Mouse (Mus musculus) cerebellum, adult 2 months (tissue): ENCODE data around the gene Pacs2. TPM values are rescaled to one million over a fixed set of nuclear protein-coding genes. Genes with fewer than 3 reads are reported as not detected.

Experiments used
- DNase-seq, 2 experiments: peaks; one replicate each; pipeline ENCODE4 v3.0.0; 2021
- H3K27ac ChIP-seq: fragments of 200-500 bp; 2 replicates; pipeline ENCODE4 v1.5.1; 2012; ENCODE audit warnings: low read length, control low read depth, inconsistent platforms; ENCODE audit not compliant: insufficient read depth
- H3K27me3 ChIP-seq: fragments of 200-500 bp; 2 replicates; pipeline ENCODE4 v1.6.1; 2012; ENCODE audit warnings: inconsistent platforms, mild to moderate bottlenecking, low read length, moderate library complexity; ENCODE audit not compliant: control insufficient read depth, insufficient read depth
- H3K4me1 ChIP-seq: fragments of 200-500 bp; 2 replicates; pipeline ENCODE4 v1.6.1; 2011; ENCODE audit warnings: low read length; ENCODE audit not compliant: control insufficient read depth, insufficient read depth
- H3K4me3 ChIP-seq: fragments of 200-500 bp; replicated peaks from 2 replicates; pipeline ENCODE3; 2011; ENCODE audit warnings: mild to moderate bottlenecking, low read depth, low read length, control low read depth; ENCODE audit not compliant: insufficient read depth
- CTCF ChIP-seq: fragments of 200-500 bp; IDR thresholded peaks from 2 replicates; pipeline ENCODE4 v1.5.1; 2011; ENCODE audit warnings: low read depth, mild to moderate bottlenecking, control low read depth, low read length, moderate library complexity, borderline replicate concordance; ENCODE audit not compliant: insufficient read depth
- POLR2A ChIP-seq: fragments of 200-500 bp; IDR thresholded peaks from 2 replicates; pipeline ENCODE4 v1.6.1; 2011; ENCODE audit warnings: low read length, control low read depth, borderline replicate concordance; ENCODE audit not compliant: insufficient read depth
- WGBS: fragments of 180-500 bp; shearing (Covaris S2); methylation state at CpG from one replicate; pipeline ENCODE4 v1.1.7; 2018; 5-methylcytosine and 5-hydroxymethylcytosine counted together
- polyA plus RNA-seq: library from polyadenylated mRNA; depleted of rRNA; stranded (reverse); fragments of >200 nt; gene quantifications from 2 replicates; pipeline ENCODE4 v1.2.3, GENCODE M21; 2012

The Pacs2 gene
- polyA plus RNA-seq, 1 experiment: 151 TPM

DNA sequence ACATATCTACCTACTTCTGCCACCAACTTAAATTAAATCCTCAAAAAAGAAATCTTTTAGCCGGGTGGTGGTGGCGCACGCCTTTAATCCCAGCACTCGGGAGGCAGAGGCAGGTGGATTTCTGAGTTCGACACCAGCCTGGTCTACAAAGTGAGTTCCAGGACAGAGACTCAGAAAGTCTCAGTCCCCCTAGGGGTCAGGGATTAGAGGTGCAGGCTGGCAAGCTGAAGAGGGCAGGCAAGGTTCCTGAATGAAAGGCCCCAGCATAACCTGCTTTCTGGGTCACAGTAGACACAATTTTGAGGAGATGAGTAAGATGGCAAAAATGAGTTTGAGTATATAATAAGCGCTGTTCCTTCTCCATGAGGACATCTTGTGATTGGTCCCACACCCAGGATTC, 29.0 kb upstream of the Pacs2 start:
- Histone ChIP-seq H3K27me3 (no peaks in the 10 kb centered on the region), H3K27ac (no peak overlapping the region), H3K4me1 (no peaks in the 10 kb centered on the region; the same call in 1 of the 2 replicates), H3K4me3 (no peak overlapping the region)
- TF ChIP-seq CTCF (peak; percentile 32; the same call in 1 of the 2 replicates), POLR2A (no peak)
- 95% methylated on average over 6 of the region's 6 CpGs for WGBS
- no peak for DNase-seq

DNA sequence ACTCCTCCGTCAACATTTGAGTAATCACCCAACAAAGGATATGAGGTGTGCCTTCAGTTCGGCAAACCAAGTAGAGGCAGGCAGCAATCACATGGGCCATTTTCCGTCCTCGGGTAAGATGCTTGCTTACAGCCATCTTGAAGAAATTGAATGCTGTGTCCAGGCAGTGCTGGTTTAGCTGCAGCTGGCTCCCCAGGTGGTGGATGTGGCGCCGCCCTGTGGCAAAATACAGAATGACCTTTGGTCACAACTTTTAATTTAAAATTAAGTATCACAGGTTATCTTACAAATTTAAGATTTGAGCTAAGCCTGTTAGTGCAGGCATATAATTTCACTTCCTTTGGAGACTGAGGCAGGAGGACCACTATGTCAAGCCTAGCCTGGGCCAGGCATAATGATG, 26.4 kb upstream of the Pacs2 start:
- no peak for DNase-seq
- no peak overlapping the region for H3K27ac ChIP-seq
- no peak overlapping the region for H3K4me3 ChIP-seq
- TF ChIP-seq POLR2A: no peak
- peak; percentile 46; the same call in 1 of the 2 replicates for TF ChIP-seq CTCF
- whole genome bisulfite sequencing: 70% methylated on average over 6 of the region's 6 CpGs
- no peaks in the 10 kb centered on the region; the same call in 1 of the 2 replicates for H3K4me1 ChIP-seq
- no peaks in the 10 kb centered on the region for H3K27me3 ChIP-seq

DNA sequence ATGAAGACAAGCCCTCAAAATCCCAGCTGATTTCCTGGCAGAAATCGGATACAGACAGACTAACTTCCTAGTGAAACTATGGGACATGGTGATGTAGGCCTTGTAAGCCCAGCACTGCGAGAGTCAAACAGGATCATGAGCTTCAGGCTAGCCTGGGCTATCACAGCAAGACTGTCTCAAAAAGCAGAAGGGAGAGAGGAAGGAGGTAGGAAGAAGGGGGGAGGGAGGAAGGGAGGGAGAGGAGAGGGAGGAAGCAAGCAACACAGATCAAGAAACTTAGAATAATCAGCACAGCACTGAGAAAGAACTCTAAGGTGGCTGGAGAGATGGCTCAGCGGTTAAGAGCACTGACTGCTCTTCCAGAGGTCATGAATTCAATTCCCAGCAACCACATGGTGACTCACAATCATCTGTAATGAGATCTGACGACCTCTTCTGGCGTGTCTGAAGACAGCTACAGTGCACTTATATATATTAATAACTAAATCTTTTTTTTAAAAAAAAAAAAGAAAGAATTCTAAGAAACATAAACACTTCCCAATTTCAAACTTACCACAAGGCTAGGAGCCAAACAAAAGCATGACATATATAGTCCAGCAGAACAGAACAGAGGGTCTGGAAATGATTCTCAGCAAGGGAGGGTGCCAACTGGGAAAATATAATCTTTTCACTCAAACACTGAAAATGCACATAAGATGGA, 23.5 kb upstream of the Pacs2 start:
- WGBS: 91% methylated on average over 5 of the region's 5 CpGs
- Histone ChIP-seq H3K4me3 (no peak overlapping the region), H3K27ac (no peak overlapping the region), H3K4me1 (peaks cover 3% of the 10 kb centered on the region), H3K27me3 (no peaks in the 10 kb centered on the region)
- TF ChIP-seq CTCF: no peak
- no peak for TF ChIP-seq POLR2A
- no peak for DNase-seq

DNA sequence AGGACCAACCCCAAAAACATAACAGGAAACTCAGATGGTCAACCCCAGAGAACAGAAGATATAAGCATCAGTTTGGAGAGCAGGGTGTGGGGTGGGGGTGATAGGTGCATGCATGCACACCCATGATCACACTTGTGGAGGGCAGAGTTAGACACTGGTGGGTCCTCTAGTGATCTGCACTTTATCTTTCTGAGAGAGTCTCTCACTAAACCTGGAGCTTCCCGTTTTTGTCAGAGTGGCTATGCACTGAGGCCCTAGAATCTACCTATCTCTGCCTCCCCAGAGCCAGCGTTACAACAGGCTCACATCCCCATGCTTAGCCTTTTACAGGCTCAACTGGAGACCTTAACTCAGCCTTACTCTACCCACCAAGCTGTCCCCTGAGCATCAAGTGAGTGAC, 22.9 kb upstream of the Pacs2 start:
- H3K27ac ChIP-seq: no peak overlapping the region
- TF ChIP-seq POLR2A (no peak), CTCF (no peak)
- H3K4me3 ChIP-seq: no peak overlapping the region
- H3K4me1 ChIP-seq: peaks cover 3% of the 10 kb centered on the region
- no peak for DNase-seq
- H3K27me3 ChIP-seq: no peaks in the 10 kb centered on the region
- WGBS: 82% methylated on average over 2 of the region's 2 CpGs

DNA sequence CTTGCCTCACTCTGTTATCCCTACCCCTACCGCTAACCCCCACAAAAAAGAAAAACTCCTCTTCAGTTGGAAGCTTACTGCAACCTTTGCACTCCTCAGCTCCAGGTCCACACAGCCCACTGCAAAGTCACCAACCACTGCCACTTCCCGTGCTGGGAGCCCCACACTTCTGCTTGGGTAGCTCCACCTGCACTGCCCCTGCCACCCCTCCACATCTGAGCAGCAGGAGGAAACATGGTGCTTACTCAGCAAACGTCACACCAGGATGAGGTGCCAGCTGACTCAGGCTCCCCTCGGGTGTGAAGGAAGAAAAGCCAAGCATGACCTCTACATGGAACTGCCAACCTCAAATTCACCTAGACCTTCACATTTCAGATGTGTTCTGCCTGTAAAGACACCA, 20.2 kb upstream of the Pacs2 start:
- WGBS: 45% methylated on average over 4 of the region's 4 CpGs
- TF ChIP-seq POLR2A (no peak), CTCF (no peak)
- Histone ChIP-seq H3K27me3 (no peaks in the 10 kb centered on the region), H3K4me1 (peaks cover 7% of the 10 kb centered on the region), H3K27ac (no peak overlapping the region), H3K4me3 (no peak overlapping the region)
- DNase-seq: no peak

DNA sequence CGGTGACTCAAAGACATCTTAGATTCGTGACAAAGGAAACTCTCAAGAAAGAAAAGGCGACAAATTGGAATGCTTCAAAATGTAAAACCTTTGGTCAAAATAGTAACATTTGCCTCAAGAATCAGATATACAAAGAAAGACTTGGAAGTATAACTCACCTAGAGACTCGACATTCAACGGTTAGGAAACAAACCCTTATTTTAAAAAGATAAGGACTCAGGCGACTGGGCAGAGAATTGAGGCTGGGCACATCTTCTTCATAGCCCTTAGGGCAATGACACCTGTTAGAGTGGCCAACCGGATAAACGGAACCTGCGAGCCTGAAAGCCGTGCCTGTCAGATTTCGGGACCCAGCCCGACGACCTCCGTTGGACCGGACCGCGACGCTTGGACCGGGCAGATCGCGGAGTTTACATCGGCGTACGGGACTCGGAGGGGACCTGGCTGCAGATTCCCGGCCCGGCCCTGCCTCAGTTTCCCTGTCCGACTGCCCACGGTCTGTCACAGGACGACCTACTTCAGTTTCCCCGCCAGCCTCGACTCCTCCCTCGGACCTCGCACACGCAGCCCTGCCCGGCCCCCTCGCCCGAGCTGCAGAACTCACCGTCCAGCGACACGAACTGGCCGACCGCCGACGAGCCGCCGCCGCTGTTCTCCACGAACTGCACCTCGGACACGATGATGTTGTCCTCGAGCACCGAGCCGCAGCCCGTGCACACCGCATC, 14.6 kb upstream of the Pacs2 start:
- Histone ChIP-seq H3K4me1 (0 out of 2 replicates have a peak, but pooled peaks cover 4% of the 10 kb centered on the region), H3K27me3 (no peaks in the 10 kb centered on the region), H3K4me3 (peak overlapping the region; percentile 77), H3K27ac (peak overlapping the region; percentile 80; the same call in 1 of the 2 replicates)
- WGBS: under 1% methylated on average over 56 of the region's 56 CpGs
- no peak for TF ChIP-seq CTCF
- TF ChIP-seq POLR2A: no peak
- DNase-seq: no peak

DNA sequence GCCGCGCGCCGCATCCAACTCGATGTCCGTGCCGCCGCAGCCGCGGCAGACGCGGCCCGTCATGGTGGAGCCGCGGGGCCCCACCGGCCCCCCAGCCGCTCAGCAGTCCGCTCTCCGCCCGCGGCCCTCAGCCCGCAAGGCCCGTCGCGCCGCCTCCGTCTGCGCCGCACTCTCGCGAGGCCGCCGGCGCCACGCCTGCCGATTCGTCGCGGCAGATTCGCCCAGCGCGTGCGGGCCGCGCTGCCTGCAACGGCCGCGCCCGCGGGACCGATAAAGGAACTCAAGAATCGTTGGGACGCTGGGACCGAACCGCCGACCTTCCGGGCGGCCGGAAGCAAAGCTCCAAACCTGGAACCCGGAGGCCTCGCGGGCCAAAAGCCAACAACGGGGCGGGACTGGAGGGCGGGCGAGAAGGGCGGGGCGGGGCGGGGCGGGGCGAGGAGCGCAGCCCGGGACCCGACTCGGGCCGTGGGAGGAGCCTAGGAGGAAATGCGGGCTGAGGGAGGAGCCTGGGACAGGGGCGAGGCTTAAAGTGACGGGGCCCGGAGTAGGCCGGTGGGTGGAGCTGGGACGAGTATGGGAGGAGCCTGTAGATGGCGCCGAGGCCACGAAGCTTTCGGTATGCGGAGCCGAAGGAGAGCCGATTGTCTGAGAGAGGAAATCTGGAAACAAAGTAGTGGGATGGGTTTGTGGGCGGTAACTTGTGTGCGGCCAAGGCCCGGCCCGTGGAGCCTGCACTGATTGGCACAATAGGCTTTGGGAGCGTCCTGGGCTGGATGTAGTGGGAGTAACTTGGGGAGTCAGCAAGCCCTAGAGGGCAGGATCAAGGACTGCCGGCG, 13.8 kb upstream of the Pacs2 start, which contains the start of gene Brf1:
Brf1 (minus strand) TSS at position 411 of the 839 bp plus-strand sequence.
- peak within 1 kb of the TSS; percentile 80 for H3K27ac ChIP-seq
- H3K27me3 ChIP-seq: no peaks in the 10 kb centered on the region
- peak; percentile 96 to 97 for DNase-seq
- 0 out of 2 replicates have a peak, but pooled peaks cover 4% of the 10 kb centered on the region for H3K4me1 ChIP-seq
- peak within 1 kb of the TSS; percentile 77 for H3K4me3 ChIP-seq
- under 1% methylated on average over 96 of the region's 96 CpGs for WGBS
- TF ChIP-seq CTCF (no peak), POLR2A (peak; percentile 69; the same call in 1 of the 2 replicates)
